Mouse (Mus musculus): ENCODE data around the gene Ubr2.

Gene Ubr2

GRCm38 (mm10) chr17:46880322-46880721 is 130.0 kb downstream of the Ubr2 start:
- no peak for DNase-seq (ENCODE audit: low read depth)

GRCm38 (mm10) chr17:46879841-46880311 is 130.5 kb downstream of the Ubr2 start:
- no peak for DNase-seq (ENCODE audit: low read depth)

Data from c-Kit-positive CD71-negative TER-119-negative erythroid progenitor cells, embryonic 14.5 days (primary cell).